Mouse (Mus musculus) bone marrow macrophage, adult 2 months (primary cell): ENCODE results near the gene Mrps18a.

Source experiments
- CTCF ChIP-seq: IDR thresholded peaks from 2 replicates; pipeline ENCODE4 v1.5.1; 2012; ENCODE audit warnings: low read depth, mild to moderate bottlenecking, low read length, moderate library complexity
- POLR2A ChIP-seq: IDR thresholded peaks from 2 replicates; pipeline ENCODE4 v1.6.1; 2012; ENCODE audit warnings: mild to moderate bottlenecking, low read depth, low read length, borderline replicate concordance

GRCm38 (mm10) chr17:46165460-46165859, 54.7 kb downstream of the Mrps18a start:
- TF ChIP-seq POLR2A = no peak
- no peak for TF ChIP-seq CTCF
